Mouse (Mus musculus) neural tube, embryonic 12.5 days (tissue): ENCODE measurements at regions not wholly inside any gene's neighbourhood (a gene's known extent, or its start where the extent isn't known, plus 50 kb on each side); places are given as distances from the start of the nearest gene placed in this dataset.
"Not testable (repeated sequence)": the region's sequence is repeated elsewhere in the genome, so short reads cannot be mapped to it uniquely, and the experiment has no call there.

Experiments used
- ATAC-seq: fragments of 200-750 bp; cut with Nextera tagmentation; 2 replicates; pipeline ENCODE4 v1.8.0; 2017; ENCODE audit warnings: low read depth, mild to moderate bottlenecking, moderate TSS enrichment, moderate library complexity; ENCODE audit not compliant: low FRiP score
- H3K27ac ChIP-seq: fragments of 300-500 bp; sonication (generic); 2 replicates; pipeline ENCODE4 v1.5.1; 2016
- H3K27me3 ChIP-seq: fragments of 300-500 bp; sonication (generic); replicated peaks from 2 replicates; pipeline ENCODE4 v1.6.1; 2016; ENCODE audit warnings: mild to moderate bottlenecking
- H3K36me3 ChIP-seq: fragments of 300-500 bp; sonication (generic); 2 replicates; pipeline ENCODE4 v1.6.1; 2016; ENCODE audit warnings: mild to moderate bottlenecking
- H3K4me1 ChIP-seq: fragments of 300-500 bp; sonication (generic); 2 replicates; pipeline ENCODE4 v1.6.1; 2016
- H3K4me2 ChIP-seq: fragments of 300-500 bp; sonication (generic); replicated peaks from 2 replicates; pipeline ENCODE4 v1.6.1; 2016; ENCODE audit warnings: mild to moderate bottlenecking
- H3K4me3 ChIP-seq: fragments of 300-500 bp; sonication (generic); 2 replicates; pipeline ENCODE4 v1.5.1; 2016
- H3K9ac ChIP-seq: fragments of 300-500 bp; sonication (generic); 2 replicates; pipeline ENCODE4 v1.6.1; 2016; ENCODE audit warnings: mild to moderate bottlenecking
- H3K9me3 ChIP-seq: fragments of 300-500 bp; sonication (generic); 2 replicates; pipeline ENCODE4 v1.6.1; 2016; ENCODE audit warnings: mild to moderate bottlenecking
- WGBS: fragments of 180-500 bp; shearing (Covaris S2); methylation state at CpG from one replicate; pipeline ENCODE4 v1.1.7; 2016; 5-methylcytosine and 5-hydroxymethylcytosine counted together

- not testable (repeated sequence) for H3K4me1 ChIP-seq, H3K4me2 ChIP-seq, H3K36me3 ChIP-seq, H3K9me3 ChIP-seq, ATAC-seq, H3K27me3 ChIP-seq, H3K27ac ChIP-seq, H3K4me3 ChIP-seq, H3K9ac ChIP-seq
- no CpG with 5 or more reads among the region's 1 CpGs for WGBS
Measured at GRCm38 (mm10) chr2:100459641-100460040, 1164.9 kb upstream of the Rag2 start.

GRCm38 (mm10) chr2:100486229-100486628 lies 1138.3 kb upstream of the Rag2 start:
- not testable (repeated sequence) for H3K27me3 ChIP-seq, H3K4me3 ChIP-seq, H3K27ac ChIP-seq, H3K4me2 ChIP-seq, H3K9me3 ChIP-seq, H3K9ac ChIP-seq, H3K4me1 ChIP-seq, ATAC-seq, H3K36me3 ChIP-seq
- WGBS: no CpG with 5 or more reads among the region's 3 CpGs

- ATAC-seq, H3K4me3 ChIP-seq, H3K4me1 ChIP-seq, H3K27me3 ChIP-seq, H3K9me3 ChIP-seq, H3K4me2 ChIP-seq, H3K27ac ChIP-seq, H3K36me3 ChIP-seq, H3K9ac ChIP-seq: not testable (repeated sequence)
- no CpG with 5 or more reads among the region's 1 CpGs for WGBS
Measured at GRCm38 (mm10) chr2:100505114-100505513, 1119.4 kb upstream of the Rag2 start.
